Mouse (Mus musculus): ENCODE results near the gene Gstm2. TPM values are rescaled to one million over a fixed set of nuclear protein-coding genes. Genes with fewer than 3 reads are reported as not detected.
"Not testable (repeated sequence)": the region's sequence is repeated elsewhere in the genome, so short reads cannot be mapped to it uniquely, and the experiment has no call there.

Gene Gstm2
- polyA plus RNA-seq, 1 experiment from 2014 or later = 46.6 TPM

DNA sequence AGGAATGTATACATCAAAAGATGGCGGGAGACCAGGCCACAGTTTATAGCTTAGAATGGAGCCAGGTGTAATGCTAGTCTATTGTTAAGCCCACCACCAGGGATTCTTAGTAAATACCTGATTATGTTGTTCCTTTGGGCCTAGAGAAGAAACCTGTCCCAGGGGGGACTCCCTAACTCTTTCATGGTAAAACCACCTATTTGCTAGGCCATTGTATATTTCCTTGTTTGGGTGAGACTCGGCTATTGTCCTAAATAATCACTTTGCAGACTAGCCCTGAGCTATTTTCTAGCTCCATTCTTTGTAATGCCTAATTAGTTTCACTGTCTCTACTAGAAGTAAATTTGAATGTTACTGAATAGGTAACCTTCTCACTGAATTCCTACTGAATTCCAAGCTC, 9.7 kb upstream of the Gstm2 start:
- ATAC-seq (ENCODE audit: insufficient number of reproducible peaks, insufficient read depth, low FRiP score, low TSS enrichment, low read depth); H3K4me2 ChIP-seq; H3K9ac ChIP-seq; H3K9me3 ChIP-seq; H3K36me3 ChIP-seq; H3K4me3 ChIP-seq; H3K27ac ChIP-seq; H3K27me3 ChIP-seq; H3K4me1 ChIP-seq: not testable (repeated sequence)
- WGBS = 46% methylated on average over 2 of the region's 2 CpGs

DNA sequence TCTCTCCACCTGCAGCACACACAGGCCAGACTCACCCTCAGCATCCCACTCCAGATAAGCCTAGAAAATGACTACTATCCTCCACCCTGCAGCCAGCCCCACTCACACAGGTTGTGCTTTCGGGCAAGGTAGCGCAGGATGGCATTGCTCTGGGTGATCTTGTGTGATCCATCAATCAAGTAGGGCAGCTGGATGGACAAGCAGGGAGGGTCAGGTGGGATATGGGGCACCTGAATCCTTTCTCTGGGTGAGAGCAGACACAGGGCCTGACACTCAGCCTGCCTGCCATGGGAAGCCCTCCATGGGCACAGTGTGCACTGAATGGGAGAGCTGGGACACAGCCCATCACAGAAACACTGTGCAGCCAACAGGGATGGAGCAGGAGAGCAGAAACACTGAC, 1.1 kb downstream of the Gstm2 start:
- H3K27me3 ChIP-seq = not testable (repeated sequence)

DNA sequence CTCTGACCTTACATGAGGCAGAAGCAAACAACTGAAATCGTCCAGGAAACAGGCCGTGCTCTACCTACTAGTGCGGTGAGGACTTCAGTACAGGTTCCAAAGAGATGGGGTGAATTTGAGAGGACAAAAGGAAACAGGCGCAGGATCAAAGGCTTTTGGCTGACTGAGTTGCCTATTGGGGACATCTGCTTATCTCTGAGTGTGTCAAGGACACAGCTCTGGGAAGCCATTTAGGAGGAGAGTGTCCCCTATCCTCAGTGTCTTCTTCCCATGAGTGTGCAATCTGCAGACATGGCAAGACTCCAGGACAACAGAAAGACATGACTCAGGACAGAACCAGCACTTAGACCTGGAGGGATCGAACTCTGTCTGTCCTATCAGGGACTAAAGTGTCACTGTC, 1.8 kb downstream of the Gstm2 start:
- Histone ChIP-seq H3K9me3 (no peaks in the 10 kb centered on the region), H3K27ac (no peak overlapping the region), H3K4me3 (no peak overlapping the region), H3K9ac (no peak overlapping the region), H3K4me2 (no peak overlapping the region), H3K4me1 (peaks cover 12% of the 10 kb centered on the region; the same call in 1 of the 2 replicates), H3K27me3 (no peaks in the 10 kb centered on the region), H3K36me3 (no peaks in the 10 kb centered on the region)
- 89% methylated on average over 5 of the region's 5 CpGs for WGBS
- ATAC-seq (ENCODE audit: insufficient number of reproducible peaks, insufficient read depth, low FRiP score, low TSS enrichment, low read depth) = no peak

More for the DNA sequence above, 1.1 kb downstream of the Gstm2 start:
- not testable (repeated sequence) for H3K36me3 ChIP-seq; H3K4me2 ChIP-seq; ATAC-seq (ENCODE audit: insufficient number of reproducible peaks, insufficient read depth, low FRiP score, low TSS enrichment, low read depth); H3K9me3 ChIP-seq; H3K4me3 ChIP-seq; H3K9ac ChIP-seq; H3K27ac ChIP-seq
- WGBS = 98% methylated on average over 2 of the region's 2 CpGs
- H3K4me1 ChIP-seq = peaks cover 12% of the 10 kb centered on the region; the same call in 1 of the 2 replicates

DNA sequence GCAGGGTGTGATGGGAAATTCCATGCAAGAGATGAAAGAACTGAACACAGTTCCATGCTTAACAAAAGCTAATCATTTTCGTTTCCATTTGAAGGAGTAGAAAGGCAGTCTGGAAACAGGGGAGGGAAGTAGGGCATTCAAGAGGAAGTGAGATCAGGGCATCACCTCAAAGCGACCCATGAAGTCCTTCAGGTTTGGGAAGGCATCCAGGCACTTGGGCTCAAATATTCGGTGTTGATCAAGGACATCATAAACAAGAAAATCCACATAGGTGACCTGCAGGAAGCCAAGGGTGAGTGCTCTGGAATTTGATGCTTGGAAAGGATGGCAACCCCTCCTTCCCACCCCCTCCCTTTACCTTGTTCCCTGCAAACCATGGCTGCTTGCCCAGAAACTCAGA, 2.5 kb downstream of the Gstm2 start:
- WGBS = 60% methylated on average over 3 of the region's 3 CpGs
- no peak overlapping the region for H3K4me2 ChIP-seq
- no peaks in the 10 kb centered on the region for H3K36me3 ChIP-seq
- H3K27me3 ChIP-seq = no peaks in the 10 kb centered on the region
- no peaks in the 10 kb centered on the region for H3K9me3 ChIP-seq
- ATAC-seq (ENCODE audit: insufficient number of reproducible peaks, insufficient read depth, low FRiP score, low TSS enrichment, low read depth) = no peak
- H3K27ac ChIP-seq = no peak overlapping the region
- H3K9ac ChIP-seq = no peak overlapping the region
- H3K4me1 ChIP-seq = peaks cover 12% of the 10 kb centered on the region; the same call in 1 of the 2 replicates
- no peak overlapping the region for H3K4me3 ChIP-seq

DNA sequence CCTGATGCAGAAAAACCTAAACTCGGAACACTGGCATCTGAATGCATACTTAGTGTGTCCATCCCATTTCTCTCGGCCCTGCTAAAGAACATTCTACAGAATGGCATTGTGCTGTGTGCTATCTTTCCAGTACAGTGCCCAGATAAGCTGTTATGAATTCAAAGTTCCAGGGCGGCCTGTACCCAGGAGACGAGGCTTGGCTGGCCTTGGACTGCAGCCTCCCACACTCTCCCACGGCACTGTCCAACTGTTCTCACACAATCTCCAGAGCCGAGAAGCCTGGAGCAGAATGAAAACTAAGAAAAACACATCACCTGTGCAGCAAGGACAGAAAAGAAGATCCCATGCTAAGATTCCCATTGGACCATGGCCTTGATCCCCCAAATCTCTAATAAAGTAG, 3.5 kb downstream of the Gstm2 start:
- no peak overlapping the region for H3K9ac ChIP-seq
- H3K4me3 ChIP-seq = no peak overlapping the region
- H3K36me3 ChIP-seq = no peaks in the 10 kb centered on the region

DNA sequence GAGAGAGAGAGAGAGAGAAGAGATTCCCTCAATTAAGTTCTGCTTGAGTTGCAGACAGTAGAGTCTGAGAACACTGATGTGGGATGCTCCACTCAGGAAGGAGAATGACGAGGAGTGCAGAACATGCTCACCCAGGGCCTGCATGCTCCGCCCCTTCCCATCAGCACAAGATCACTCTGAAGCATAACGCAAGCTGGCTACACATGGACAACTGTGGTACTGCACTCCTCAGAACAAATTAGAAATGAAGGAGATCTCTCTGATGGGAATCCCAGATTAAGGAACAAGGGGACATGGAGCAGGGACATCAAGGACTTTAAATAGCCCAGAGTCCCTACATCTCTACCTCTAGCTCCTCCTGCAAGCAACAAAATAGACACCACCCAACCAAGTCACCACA, 5.0 kb downstream of the Gstm2 start:
- Histone ChIP-seq H3K36me3 (no peaks in the 10 kb centered on the region), H3K27ac (no peak overlapping the region), H3K27me3 (no peaks in the 10 kb centered on the region), H3K9ac (no peak overlapping the region), H3K4me1 (peaks cover 8% of the 10 kb centered on the region; the same call in 1 of the 2 replicates), H3K4me3 (no peak overlapping the region), H3K4me2 (no peak overlapping the region), H3K9me3 (no peaks in the 10 kb centered on the region)
- ATAC-seq (ENCODE audit: insufficient number of reproducible peaks, insufficient read depth, low FRiP score, low TSS enrichment, low read depth) = no peak
- 67% methylated on average over 3 of the region's 3 CpGs for WGBS

More for the DNA sequence above, 3.5 kb downstream of the Gstm2 start:
- no peaks in the 10 kb centered on the region for H3K27me3 ChIP-seq
- H3K4me1 ChIP-seq = peaks cover 12% of the 10 kb centered on the region; the same call in 1 of the 2 replicates
- H3K9me3 ChIP-seq = no peaks in the 10 kb centered on the region
- ATAC-seq (ENCODE audit: insufficient number of reproducible peaks, insufficient read depth, low FRiP score, low TSS enrichment, low read depth) = no peak
- H3K27ac ChIP-seq = no peak overlapping the region
- H3K4me2 ChIP-seq = no peak overlapping the region
- WGBS = 80% methylated on average over 6 of the region's 6 CpGs

DNA sequence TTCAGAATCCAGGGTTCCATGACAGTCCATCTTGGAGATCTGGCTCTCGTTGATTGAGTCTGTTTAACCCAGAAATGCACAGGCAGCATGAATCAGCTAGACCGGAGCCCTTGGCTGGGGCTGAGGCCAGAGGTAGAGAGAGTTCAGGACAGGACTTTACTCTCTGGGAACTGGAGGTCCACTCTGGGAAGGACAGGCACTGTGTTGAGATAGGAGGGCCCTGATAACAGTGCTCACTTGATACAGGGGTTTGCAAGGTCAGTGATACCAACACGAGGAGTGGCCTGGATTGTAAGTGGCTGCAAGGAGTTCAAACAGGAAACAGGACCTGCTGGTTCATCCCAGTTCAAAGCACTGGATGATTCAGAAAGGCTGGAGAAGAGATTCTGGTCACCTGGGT, 8.6 kb downstream of the Gstm2 start:
- no peak overlapping the region for H3K9ac ChIP-seq
- H3K27ac ChIP-seq = no peak overlapping the region
- no peaks in the 10 kb centered on the region for H3K36me3 ChIP-seq
- 76% methylated on average over 3 of the region's 3 CpGs for WGBS
- no peak for ATAC-seq (ENCODE audit: insufficient number of reproducible peaks, insufficient read depth, low FRiP score, low TSS enrichment, low read depth)
- H3K9me3 ChIP-seq = no peaks in the 10 kb centered on the region
- H3K4me1 ChIP-seq = no peaks in the 10 kb centered on the region
- H3K27me3 ChIP-seq = no peaks in the 10 kb centered on the region
- no peak overlapping the region for H3K4me3 ChIP-seq
- H3K4me2 ChIP-seq = no peak overlapping the region

DNA sequence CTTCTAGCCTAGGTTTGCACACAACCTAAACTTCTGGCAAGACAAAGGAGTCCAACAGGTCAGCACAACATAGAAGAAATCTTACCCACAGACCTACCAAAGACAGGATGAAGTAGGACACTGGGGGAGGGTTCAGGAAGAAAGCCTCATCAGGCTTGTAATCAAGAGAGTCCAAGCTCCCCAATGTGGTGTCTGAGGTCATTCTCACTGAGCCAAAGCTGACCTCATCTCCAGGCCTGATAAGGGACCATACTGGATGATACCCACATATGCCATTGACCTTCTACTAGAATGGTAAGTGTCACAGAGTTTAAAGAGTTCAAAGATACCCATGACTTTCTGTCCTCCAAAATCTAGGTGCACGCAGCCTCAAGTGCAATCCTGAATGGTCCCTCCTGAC, 12.0 kb downstream of the Gstm2 start:
- H3K9ac ChIP-seq = no peak overlapping the region
- H3K4me2 ChIP-seq = no peak overlapping the region
- ATAC-seq (ENCODE audit: insufficient number of reproducible peaks, insufficient read depth, low FRiP score, low TSS enrichment, low read depth) = no peak
- H3K36me3 ChIP-seq = no peaks in the 10 kb centered on the region
- H3K4me1 ChIP-seq = no peaks in the 10 kb centered on the region
- whole genome bisulfite sequencing = 89% methylated on average over 1 of the region's 1 CpGs
- no peaks in the 10 kb centered on the region for H3K9me3 ChIP-seq
- H3K27me3 ChIP-seq = peaks cover 3% of the 10 kb centered on the region; the same call in 1 of the 2 replicates
- no peak overlapping the region for H3K27ac ChIP-seq
- no peak overlapping the region for H3K4me3 ChIP-seq

DNA sequence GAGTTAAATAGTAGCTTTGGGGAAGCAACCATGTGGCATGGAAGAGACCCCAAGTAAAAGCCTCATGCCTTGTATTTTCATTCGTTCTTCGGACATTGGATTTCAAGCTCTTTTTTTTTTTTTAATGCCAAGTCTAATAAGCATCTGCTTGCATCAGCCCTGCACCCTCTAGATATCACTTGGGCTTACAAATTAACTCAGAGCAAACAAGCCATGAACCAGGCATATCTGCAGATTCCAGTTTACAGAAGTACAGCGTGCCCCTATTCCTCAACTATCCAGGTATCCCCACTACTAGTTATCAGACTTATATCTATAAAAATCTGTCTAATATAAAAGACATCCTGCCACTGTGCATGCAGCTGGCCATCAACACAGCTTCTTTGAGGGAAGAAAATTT, 14.2 kb downstream of the Gstm2 start:
- Histone ChIP-seq H3K36me3 (no peaks in the 10 kb centered on the region), H3K4me3 (no peak overlapping the region), H3K4me2 (no peak overlapping the region), H3K27me3 (peaks cover 3% of the 10 kb centered on the region; the same call in 1 of the 2 replicates), H3K4me1 (no peaks in the 10 kb centered on the region), H3K9me3 (no peaks in the 10 kb centered on the region), H3K9ac (no peak overlapping the region), H3K27ac (no peak overlapping the region)
- ATAC-seq (ENCODE audit: insufficient number of reproducible peaks, insufficient read depth, low FRiP score, low TSS enrichment, low read depth) = no peak
- 84% methylated on average over 3 of the region's 3 CpGs for WGBS

DNA sequence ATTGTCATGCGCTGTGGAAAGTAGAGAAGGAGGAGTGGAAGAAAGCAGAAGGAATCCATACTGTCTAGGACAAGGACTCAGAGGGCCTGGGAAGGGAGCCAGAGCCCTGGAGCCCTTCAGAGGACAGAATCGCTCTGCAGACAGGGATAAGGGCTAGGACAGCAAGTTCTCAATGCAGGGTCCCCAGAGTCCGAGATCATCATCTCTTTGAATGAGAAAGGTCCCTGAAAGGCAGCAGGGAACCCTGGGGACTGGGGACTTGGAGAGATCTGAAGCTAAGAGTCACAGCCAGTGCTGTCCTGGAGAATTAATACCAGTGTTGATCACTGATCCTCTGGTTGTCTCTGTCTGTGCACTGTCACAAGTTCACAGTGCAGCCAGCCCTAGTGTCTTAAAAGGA, 15.2 kb downstream of the Gstm2 start:
- not testable (repeated sequence) for H3K27me3 ChIP-seq; H3K36me3 ChIP-seq; H3K4me3 ChIP-seq; ATAC-seq (ENCODE audit: insufficient number of reproducible peaks, insufficient read depth, low FRiP score, low TSS enrichment, low read depth); H3K4me2 ChIP-seq; H3K27ac ChIP-seq; H3K9ac ChIP-seq; H3K9me3 ChIP-seq; H3K4me1 ChIP-seq
- WGBS = 48% methylated on average over 3 of the region's 3 CpGs

DNA sequence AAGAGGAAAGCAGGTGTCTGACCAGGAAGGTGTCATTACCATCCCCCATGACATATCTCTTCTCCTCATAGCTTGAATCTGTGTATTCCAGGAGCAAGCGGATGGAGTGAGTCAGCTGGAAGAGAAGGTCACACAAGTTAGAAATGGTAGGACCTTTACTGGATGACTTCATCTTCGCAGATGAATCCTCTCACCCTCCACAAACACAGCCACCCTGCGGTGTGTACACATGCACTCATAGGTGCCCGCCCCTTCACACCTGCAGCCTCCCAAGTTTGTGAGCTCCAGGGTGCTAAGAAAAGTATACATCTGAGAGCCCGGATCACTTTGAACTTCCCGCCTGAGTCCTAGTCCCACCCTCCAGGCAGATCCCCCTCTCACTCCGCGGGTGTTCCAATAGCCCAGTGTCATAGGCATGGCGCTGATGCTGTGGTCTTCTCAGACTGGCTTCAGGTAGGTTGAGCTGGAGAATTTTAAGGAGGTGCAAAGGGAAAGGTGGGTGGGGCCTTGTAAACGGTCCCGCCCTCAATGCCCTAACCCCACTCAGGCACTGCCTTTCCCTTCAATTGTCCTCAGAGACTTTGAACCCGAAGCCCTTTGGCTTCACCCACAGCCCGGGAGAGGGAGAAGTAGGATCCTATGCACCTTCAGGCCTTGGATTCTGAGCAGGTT, 17.4 kb downstream of the Gstm2 start, which contains the start of gene Gstm3:
Gene Gstm3 (minus strand): TSS at position 560 of the 672 bp plus-strand sequence.
- Histone ChIP-seq H3K4me1 (no peaks in the 10 kb centered on the region), H3K9me3 (no peaks in the 10 kb centered on the region), H3K4me3 (no peak within 1 kb of the TSS), H3K27me3 (peaks cover 3% of the 10 kb centered on the region; the same call in 1 of the 2 replicates), H3K9ac (no peak within 1 kb of the TSS), H3K27ac (no peak within 1 kb of the TSS), H3K36me3 (no peaks in the 10 kb centered on the region), H3K4me2 (no peak within 1 kb of the TSS)
- ATAC-seq (ENCODE audit: insufficient number of reproducible peaks, insufficient read depth, low FRiP score, low TSS enrichment, low read depth) = no peak
- WGBS = 64% methylated on average over 13 of the region's 13 CpGs

DNA sequence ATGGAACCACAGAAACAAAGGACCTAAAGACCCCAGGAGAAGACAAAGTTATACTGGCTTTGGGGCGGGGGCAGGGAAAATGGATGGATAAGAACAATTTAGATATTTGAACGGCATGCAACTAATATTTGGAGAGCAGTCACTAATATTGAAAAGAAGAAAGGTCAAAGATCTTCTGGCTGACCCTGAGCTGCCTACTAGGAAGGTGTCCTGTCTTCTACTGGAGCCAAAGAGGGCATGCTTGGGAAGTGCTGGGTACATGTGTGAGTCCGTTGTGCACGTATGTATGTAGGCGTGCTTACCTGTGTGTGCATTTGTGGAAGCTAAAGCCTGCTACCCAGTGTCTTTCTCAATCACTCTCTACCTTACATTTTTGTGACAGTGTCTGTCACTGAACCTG, 19.6 kb downstream of the Gstm2 start:
- Histone ChIP-seq H3K4me3 (no peak overlapping the region), H3K4me1 (no peaks in the 10 kb centered on the region), H3K9ac (no peak overlapping the region), H3K27me3 (peaks cover 3% of the 10 kb centered on the region; the same call in 1 of the 2 replicates), H3K4me2 (no peak overlapping the region), H3K27ac (no peak overlapping the region), H3K36me3 (no peaks in the 10 kb centered on the region), H3K9me3 (no peaks in the 10 kb centered on the region)
- 95% methylated on average over 5 of the region's 5 CpGs for WGBS
- no peak for ATAC-seq (ENCODE audit: insufficient number of reproducible peaks, insufficient read depth, low FRiP score, low TSS enrichment, low read depth)
